Mouse (Mus musculus) lung, postnatal 0 days (tissue): Measurements from ENCODE around the gene Clybl.

Experiments used
- CTCF ChIP-seq: IDR thresholded peaks from 2 replicates; pipeline ENCODE4 v1.5.1; 2016; ENCODE audit warnings: antibody characterized with exemption, mild to moderate bottlenecking
- EP300 ChIP-seq: IDR thresholded peaks from 2 replicates; pipeline ENCODE4 v1.6.1; 2016; ENCODE audit warnings: antibody characterized with exemption, mild to moderate bottlenecking, control low read depth

GRCm38 (mm10) chr14:122364026-122364425, 182.5 kb downstream of the Clybl start:
- TF ChIP-seq CTCF, result no peak
- TF ChIP-seq EP300, result no peak
